Mouse (Mus musculus) urinary bladder, postnatal 25 days (tissue): ENCODE data around the gene Ddx3x.
A peak's percentile ranks its signal among the peaks of the same experiment; 100 is the strongest.
"Not testable (repeated sequence)": the region's sequence is repeated elsewhere in the genome, so short reads cannot be mapped to it uniquely, and the experiment has no call there.

Experiments
- DNase-seq: peaks from one replicate; pipeline ENCODE4 v3.0.0; 2022; ENCODE audit warnings: low spot score

Ddx3x gene

GRCm38 (mm10) chrX:13281329-13282088 lies 739 bp downstream of the Ddx3x start:
- DNase-seq, result peak; percentile 68

GRCm38 (mm10) chrX:13282089-13282850 lies 1.5 kb downstream of the Ddx3x start:
- no peak for DNase-seq

- no peak for DNase-seq
Measured at GRCm38 (mm10) chrX:13285772-13286171, 5.0 kb downstream of the Ddx3x start.

- no peak for DNase-seq
Measured at GRCm38 (mm10) chrX:13294505-13295228, 13.9 kb downstream of the Ddx3x start.

- no peak for DNase-seq
Measured at GRCm38 (mm10) chrX:13295229-13295571, 14.4 kb downstream of the Ddx3x start.

- DNase-seq, result not testable (repeated sequence)
Measured at GRCm38 (mm10) chrX:13296241-13296640, 15.5 kb downstream of the Ddx3x start.

- DNase-seq, result no peak
Measured at GRCm38 (mm10) chrX:13306190-13306589, 25.4 kb downstream of the Ddx3x start.

GRCm38 (mm10) chrX:13311396-13311795 lies 30.6 kb downstream of the Ddx3x start:
- no peak for DNase-seq

- DNase-seq, result no peak
Measured at GRCm38 (mm10) chrX:13329611-13330010, 48.8 kb downstream of the Ddx3x start.
